Mouse (Mus musculus) ES-E14 (cell line): ENCODE results near the gene Pard3b. TPM values are rescaled to one million over a fixed set of nuclear protein-coding genes. Genes with fewer than 3 reads are reported as not detected.
A peak's percentile ranks its signal among the peaks of the same experiment; 100 is the strongest.

Experiments
- DNase-seq: peaks from one replicate; pipeline ENCODE4 v3.0.0-alpha.2; 2013; ENCODE audit warnings: low read depth, low spot score
- H3K27ac ChIP-seq: 2 replicates; pipeline ENCODE4 v1.5.1; 2012; ENCODE audit warnings: low read depth, mild to moderate bottlenecking, low read length, moderate library complexity, mixed read lengths; ENCODE audit not compliant: poor library complexity, insufficient read depth, severe bottlenecking
- H3K36me3 ChIP-seq: 2 replicates; pipeline ENCODE4 v1.6.1; 2012; ENCODE audit warnings: mild to moderate bottlenecking, low read length, moderate library complexity, mixed read lengths; ENCODE audit not compliant: control insufficient read depth, poor library complexity, insufficient read depth, severe bottlenecking
- H3K4me1 ChIP-seq, 2 experiments: fragments of 150-350 bp in 1 of 2; sonication (generic) in 1 of 2; 2 replicates each; pipeline ENCODE4 v1.6.1; 2012; ENCODE audit warnings: low read length in 2 of 2, mild to moderate bottlenecking in 1 of 2, mixed read lengths in 1 of 2; ENCODE audit not compliant: control insufficient read depth in 2 of 2, insufficient read depth in 2 of 2, poor library complexity in 1 of 2
- H3K4me3 ChIP-seq, 2 experiments: fragments of 150-350 bp in 1 of 2; sonication (generic) in 1 of 2; 2 replicates each; pipeline ENCODE4 v1.5.1; 2012; ENCODE audit warnings: low read length in 2 of 2, low read depth in 1 of 2, mild to moderate bottlenecking in 1 of 2, mixed read lengths in 1 of 2; ENCODE audit not compliant: insufficient read depth in 1 of 2, poor library complexity in 1 of 2, severe bottlenecking in 1 of 2
- H3K9ac ChIP-seq: 2 replicates; pipeline ENCODE4 v1.6.1; 2012; ENCODE audit warnings: low read depth, mild to moderate bottlenecking, low read length, mixed read lengths; ENCODE audit not compliant: poor library complexity, insufficient read depth, severe bottlenecking
- H3K9me3 ChIP-seq: fragments of 150-350 bp; sonication (generic); 2 replicates; pipeline ENCODE4 v1.6.1; 2012; ENCODE audit warnings: low read depth, mild to moderate bottlenecking, low read length; ENCODE audit not compliant: control insufficient read depth, insufficient read depth
- CHD2 ChIP-seq: IDR thresholded peaks from 2 replicates; pipeline ENCODE4 v1.6.1; 2014; ENCODE audit warnings: mild to moderate bottlenecking, low read depth, low read length, inconsistent platforms
- HCFC1 ChIP-seq: IDR thresholded peaks from 2 replicates; pipeline ENCODE4 v1.6.1; 2012; ENCODE audit warnings: low read length, inconsistent platforms, borderline replicate concordance; ENCODE audit not compliant: insufficient read depth
- MAFK ChIP-seq: IDR thresholded peaks from 2 replicates; pipeline ENCODE4 v1.6.1; 2014; ENCODE audit warnings: mild to moderate bottlenecking, low read depth, low read length, inconsistent platforms; ENCODE audit not compliant: insufficient read depth
- ZC3H11A ChIP-seq: IDR thresholded peaks from 2 replicates; pipeline ENCODE4 v1.6.1; 2012; ENCODE audit warnings: low read depth, mild to moderate bottlenecking, inconsistent platforms, low read length, borderline replicate concordance
- ZNF384 ChIP-seq: IDR thresholded peaks from 2 replicates; pipeline ENCODE4 v1.6.1; 2012; ENCODE audit warnings: low read depth, low read length, inconsistent platforms
- in situ Hi-C, 2 experiments: fragments of 600-800 bp; cut with MboI; formaldehyde crosslinking; loops; one replicate each; pipeline ENCODE4 v1.15.1; 2025; ENCODE audit warnings: low sequenced_read_pairs in 2 of 2, inconsistent platforms in 1 of 2; ENCODE audit not compliant: unreplicated experiment in 2 of 2
- total RNA-seq: library from RNA; depleted of rRNA; stranded (reverse); fragments of 300-350 nt; gene quantifications from 2 replicates; pipeline ENCODE4 v1.2.3, GENCODE M21; 2012

Pard3b gene
- total RNA-seq, 1 experiment = 0.49 TPM

- no peak overlapping the region for H3K9ac ChIP-seq
- DNase-seq = no peak
- no peaks in the 10 kb centered on the region for H3K36me3 ChIP-seq
- H3K9me3 ChIP-seq = no peaks in the 10 kb centered on the region
- H3K4me1 ChIP-seq = peaks cover 1 to 3% of the 10 kb centered on the region in 2 experiments; a peak in 1 of 4 replicates
- in situ Hi-C loops = no loop called here
- TF ChIP-seq ZNF384 (no peak), HCFC1 (no peak), CHD2 (no peak), MAFK (no peak), ZC3H11A (no peak)
- H3K4me3 ChIP-seq = no peak overlapping the region
- no peak overlapping the region for H3K27ac ChIP-seq
These were observed 1028.2 kb downstream of the Pard3b start for GRCm38 (mm10) chr1:62666780-62667179.

DNA sequence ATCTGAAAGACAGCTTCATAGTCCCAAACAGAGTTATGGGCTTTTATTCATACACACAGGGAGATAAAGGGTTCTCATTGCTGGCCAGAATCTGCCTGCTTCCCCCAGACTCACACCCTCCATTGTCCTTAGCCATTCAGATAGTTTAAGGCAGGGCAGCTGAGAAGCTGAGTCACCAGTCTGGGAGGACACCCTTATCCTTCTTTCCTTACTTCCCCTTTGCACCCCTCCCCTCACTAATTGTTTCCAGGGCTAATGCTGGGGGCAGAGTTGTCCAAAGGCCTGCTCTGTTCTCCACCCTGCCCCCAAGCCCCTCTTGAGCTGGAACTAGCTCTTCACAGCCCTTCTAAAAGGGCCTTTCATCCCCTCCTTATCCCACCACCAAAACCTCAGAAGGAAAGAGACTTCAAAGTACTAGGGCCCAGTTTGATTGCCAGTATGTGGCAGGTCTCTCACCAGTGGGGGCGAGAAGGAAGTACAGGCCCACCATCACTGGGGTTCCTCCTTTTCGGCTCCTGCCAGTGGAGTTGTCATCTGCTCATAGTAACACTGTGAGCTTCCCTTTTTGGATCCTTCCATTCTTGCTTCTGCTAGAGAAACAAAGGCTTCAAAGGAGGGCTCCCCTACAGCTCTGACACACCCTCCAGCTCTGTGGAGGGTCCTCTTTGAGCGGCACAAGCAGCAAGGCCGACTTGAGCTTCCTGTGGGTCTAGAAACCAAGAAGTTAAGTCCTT lies 1040.2 kb downstream of the Pard3b start:
- DNase-seq = peak; percentile 48
- no peaks in the 10 kb centered on the region for H3K9me3 ChIP-seq
- no peak overlapping the region for H3K27ac ChIP-seq
- H3K4me1 ChIP-seq = peaks cover 0 to 6% of the 10 kb centered on the region in 2 experiments; a peak in 2 of 4 replicates
- in situ Hi-C loops = no loop called here
- no peak overlapping the region for H3K9ac ChIP-seq
- H3K36me3 ChIP-seq = no peaks in the 10 kb centered on the region
- TF ChIP-seq ZNF384 (no peak), ZC3H11A (no peak), CHD2 (no peak), MAFK (0 out of 2 replicates have a peak, but pooled peaks have one; percentile 31), HCFC1 (no peak)
- no peak overlapping the region for H3K4me3 ChIP-seq

DNA sequence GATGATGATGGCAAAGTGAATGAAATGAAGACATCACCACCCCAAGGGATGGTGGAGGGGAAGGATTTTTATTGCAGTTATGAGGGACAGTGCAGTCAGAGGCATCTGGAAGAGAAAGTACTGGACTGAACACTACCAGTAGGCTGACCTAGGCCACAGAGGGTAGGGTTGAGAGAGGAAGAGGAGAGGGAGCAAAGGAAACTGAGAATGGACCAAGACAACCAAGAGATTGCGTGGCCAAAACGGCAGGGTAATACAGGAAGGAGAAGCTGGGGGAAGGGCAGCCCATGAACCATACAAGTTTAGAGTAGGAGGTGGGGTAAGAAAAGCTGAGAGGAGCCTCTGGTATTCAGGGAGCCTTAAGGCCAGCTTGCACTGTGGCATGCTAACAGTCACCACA lies 1040.8 kb downstream of the Pard3b start:
- no peak for DNase-seq
- TF ChIP-seq MAFK (no peak), ZC3H11A (no peak), HCFC1 (no peak), ZNF384 (no peak), CHD2 (no peak)
- no peaks in the 10 kb centered on the region for H3K36me3 ChIP-seq
- in situ Hi-C loops = no loop called here
- H3K27ac ChIP-seq = no peak overlapping the region
- H3K9me3 ChIP-seq = no peaks in the 10 kb centered on the region
- peaks cover 0 to 6% of the 10 kb centered on the region in 2 experiments; a peak in 2 of 4 replicates for H3K4me1 ChIP-seq
- H3K9ac ChIP-seq = no peak overlapping the region
- no peak overlapping the region for H3K4me3 ChIP-seq

DNA sequence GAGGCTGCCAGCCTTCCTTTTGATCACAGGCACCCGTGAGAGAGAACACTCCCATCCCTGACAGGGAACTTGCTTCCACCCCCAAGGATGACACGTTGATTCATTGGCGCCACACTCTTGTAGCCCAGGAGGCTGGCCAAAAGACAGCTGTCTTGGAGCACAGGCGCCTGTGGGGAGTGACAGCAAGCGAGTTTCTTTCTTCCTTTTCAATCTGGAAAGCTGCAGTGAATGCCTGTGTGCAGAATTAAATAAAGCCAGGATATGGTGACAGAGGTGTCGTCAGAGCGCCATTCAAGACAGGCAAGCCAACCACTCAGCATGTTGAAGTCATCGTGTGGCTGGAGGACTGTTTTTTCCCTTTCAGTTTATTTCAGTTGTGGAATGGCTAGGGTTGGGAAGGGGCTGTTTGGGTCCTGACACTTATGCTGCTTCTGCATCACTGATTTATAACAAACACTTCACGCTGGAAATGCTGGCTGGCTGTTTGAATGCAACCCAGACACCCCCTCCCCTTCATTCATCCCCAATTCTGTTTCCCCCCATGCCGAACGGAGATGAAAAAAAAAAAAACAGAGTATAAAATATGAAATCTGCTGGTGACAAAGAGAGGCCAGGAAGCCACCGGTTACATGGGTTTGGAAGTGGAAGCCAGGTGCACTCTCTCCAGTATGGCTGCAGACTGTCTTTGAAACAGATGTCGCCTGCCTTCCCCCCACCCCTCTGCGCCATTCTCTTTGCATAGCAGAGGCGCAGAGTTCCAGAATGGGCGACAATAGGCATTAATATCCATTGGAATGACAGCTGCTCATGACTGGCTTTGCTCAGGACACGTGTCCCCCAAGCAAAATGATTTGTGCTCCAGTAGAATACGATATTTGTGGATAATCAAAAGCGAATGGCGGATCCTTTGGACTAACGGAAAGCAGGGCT lies 1044.1 kb downstream of the Pard3b start:
- no peak for DNase-seq
- H3K4me3 ChIP-seq = no peak overlapping the region
- H3K9me3 ChIP-seq = no peaks in the 10 kb centered on the region
- in situ Hi-C loops = no loop called here
- TF ChIP-seq ZNF384 (no peak), CHD2 (no peak), ZC3H11A (no peak), HCFC1 (no peak), MAFK (no peak)
- no peak overlapping the region for H3K9ac ChIP-seq
- no peak overlapping the region for H3K27ac ChIP-seq
- peaks cover 0 to 6% of the 10 kb centered on the region in 2 experiments; a peak in 2 of 4 replicates for H3K4me1 ChIP-seq
- H3K36me3 ChIP-seq = no peaks in the 10 kb centered on the region
